Mouse (Mus musculus): ENCODE results near the gene Tmem240. TPM values are rescaled to one million over a fixed set of nuclear protein-coding genes. Genes with fewer than 3 reads are reported as not detected.
A peak's percentile ranks its signal among the peaks of the same experiment; 100 is the strongest.
"Not testable (repeated sequence)": the region's sequence is repeated elsewhere in the genome, so short reads cannot be mapped to it uniquely, and the experiment has no call there.

The Tmem240 gene
- total RNA-seq, 2 experiments from 2014 or later = 0.04 to 0.37 TPM

DNA sequence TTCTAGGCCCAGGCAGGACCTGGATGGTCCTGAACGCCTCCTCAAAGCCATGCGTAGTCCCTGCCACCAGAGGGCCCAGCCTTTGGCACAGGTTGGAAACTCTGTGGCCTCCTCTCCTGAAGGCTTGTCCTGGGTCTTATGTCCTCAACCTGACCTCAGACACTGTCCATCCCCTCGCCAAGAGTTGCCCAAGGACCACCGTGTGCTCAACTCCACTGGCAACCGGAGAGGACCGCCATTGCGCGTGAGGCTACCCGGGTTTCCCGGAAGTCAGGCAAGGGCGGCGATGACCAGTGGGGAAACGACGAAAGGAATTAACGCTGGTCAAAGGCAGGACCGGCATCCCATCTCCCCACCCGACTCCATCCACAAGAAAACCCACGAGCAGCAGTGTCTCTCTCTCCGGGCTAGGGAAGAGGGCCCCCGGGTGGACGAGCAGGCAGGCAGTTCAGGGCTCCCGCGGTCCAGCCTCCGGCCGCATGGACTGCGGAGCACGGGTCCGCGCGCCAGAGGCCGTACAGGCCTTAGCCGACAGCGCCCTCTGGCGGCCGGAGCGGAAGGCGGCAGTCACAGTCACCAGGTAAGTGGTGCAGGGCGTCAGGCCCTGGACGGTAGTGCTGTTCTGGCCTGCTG lies 35.4 kb downstream of the Tmem240 start:
- ATAC-seq (replicated peaks; ENCODE audit: poor library complexity) = peak; percentile 80

GRCm38 (mm10) chr4:155770626-155771025 lies 36.0 kb downstream of the Tmem240 start:
- ATAC-seq (replicated peaks; ENCODE audit: poor library complexity) = no peak

DNA sequence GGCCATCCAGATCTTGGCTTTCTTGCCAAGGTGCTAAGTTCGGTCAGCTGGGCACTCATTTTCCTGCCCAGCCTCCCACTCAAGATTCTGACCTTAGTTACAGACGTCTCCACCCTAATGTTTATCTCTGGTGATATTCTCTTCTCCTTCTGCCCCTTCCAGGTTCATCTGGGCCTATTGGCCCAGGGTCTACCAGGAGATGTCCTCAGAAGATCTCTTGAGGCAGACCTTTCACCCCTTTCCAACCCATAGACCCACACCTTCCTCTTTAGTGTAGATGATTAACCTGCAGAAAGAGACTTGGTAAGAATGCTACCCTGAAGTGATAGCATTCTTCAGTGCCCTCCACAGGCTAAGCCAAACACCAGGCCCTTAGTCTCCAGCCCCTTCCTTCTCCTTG lies 37.1 kb downstream of the Tmem240 start:
- no peak for ATAC-seq (replicated peaks; ENCODE audit: poor library complexity)

GRCm38 (mm10) chr4:155772786-155773185 lies 38.2 kb downstream of the Tmem240 start:
- ATAC-seq (replicated peaks; ENCODE audit: poor library complexity) = no peak

GRCm38 (mm10) chr4:155773335-155774078 lies 38.9 kb downstream of the Tmem240 start:
- ATAC-seq (replicated peaks; ENCODE audit: poor library complexity) = no peak

GRCm38 (mm10) chr4:155774280-155774754 lies 39.7 kb downstream of the Tmem240 start, which contains the start of gene Vwa1:
Gene Vwa1, minus strand, starts transcription at chr4:155774698.
- peak; percentile 75 for ATAC-seq (replicated peaks; ENCODE audit: poor library complexity)

DNA sequence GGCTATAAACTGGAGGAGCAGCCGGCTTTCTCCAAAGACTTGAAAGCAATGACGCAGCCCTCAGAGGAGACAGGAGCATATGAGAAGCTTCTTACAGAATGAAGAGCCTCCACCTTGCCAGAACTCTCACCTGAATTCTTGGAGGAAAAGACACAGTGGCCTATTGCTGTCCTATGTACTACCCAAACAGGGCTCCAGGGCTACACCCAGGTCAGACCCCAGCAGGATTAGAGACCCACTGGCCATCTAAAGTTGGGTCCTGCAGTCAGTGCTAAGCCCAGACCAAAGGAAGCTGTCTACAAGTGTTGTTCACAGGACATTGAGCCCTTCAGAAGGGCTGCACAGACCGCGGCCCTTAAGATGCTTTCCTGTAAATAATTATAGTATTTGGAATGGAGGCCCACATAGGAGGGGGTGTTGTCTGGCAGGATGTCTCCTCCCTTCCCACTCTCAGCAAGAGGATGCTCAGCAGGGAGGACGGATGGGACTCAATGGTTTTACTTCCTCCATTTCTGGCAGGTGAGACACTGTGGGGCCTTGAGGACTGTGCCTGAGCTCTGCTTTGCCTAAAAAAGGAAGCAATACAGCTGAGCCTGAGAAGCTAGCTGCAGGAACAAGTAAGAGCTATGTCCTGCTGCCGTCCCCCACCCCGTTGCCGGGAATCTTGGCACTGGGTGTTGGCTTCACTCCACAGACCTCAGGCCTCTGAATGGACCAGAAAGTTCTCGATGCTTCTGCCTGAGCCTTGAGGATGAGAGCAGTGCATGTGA lies 40.6 kb downstream of the Tmem240 start:
- ATAC-seq (replicated peaks; ENCODE audit: poor library complexity) = 0 out of 2 replicates have a peak, but pooled peaks have one; percentile 7

GRCm38 (mm10) chr4:155775855-155776254 lies 41.3 kb downstream of the Tmem240 start:
- no peak for ATAC-seq (replicated peaks; ENCODE audit: poor library complexity)

GRCm38 (mm10) chr4:155776704-155777335 lies 42.2 kb downstream of the Tmem240 start:
- no peak for ATAC-seq (replicated peaks; ENCODE audit: poor library complexity)

DNA sequence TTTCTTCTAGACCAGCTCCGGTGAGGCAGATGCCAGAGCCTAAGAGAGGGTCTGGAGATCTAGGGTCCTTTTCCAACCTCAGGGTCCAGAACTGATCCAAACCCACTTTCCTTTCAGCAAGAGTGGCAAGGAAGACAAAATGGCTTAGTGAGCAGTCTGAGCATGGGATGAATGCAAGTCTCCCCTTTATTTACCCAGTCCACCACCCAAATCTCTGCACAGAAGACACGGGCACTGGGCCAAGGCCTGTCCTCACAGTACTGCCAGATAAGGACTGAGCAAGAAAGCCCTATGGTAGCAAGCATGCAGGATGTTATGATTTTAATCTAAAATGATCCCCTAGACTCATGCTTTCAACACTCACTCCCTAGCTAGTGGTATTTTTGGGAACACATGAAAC lies 43.2 kb downstream of the Tmem240 start:
- ATAC-seq (replicated peaks; ENCODE audit: poor library complexity) = no peak

GRCm38 (mm10) chr4:155779498-155779897 lies 44.9 kb downstream of the Tmem240 start:
- ATAC-seq (replicated peaks; ENCODE audit: poor library complexity) = no peak

DNA sequence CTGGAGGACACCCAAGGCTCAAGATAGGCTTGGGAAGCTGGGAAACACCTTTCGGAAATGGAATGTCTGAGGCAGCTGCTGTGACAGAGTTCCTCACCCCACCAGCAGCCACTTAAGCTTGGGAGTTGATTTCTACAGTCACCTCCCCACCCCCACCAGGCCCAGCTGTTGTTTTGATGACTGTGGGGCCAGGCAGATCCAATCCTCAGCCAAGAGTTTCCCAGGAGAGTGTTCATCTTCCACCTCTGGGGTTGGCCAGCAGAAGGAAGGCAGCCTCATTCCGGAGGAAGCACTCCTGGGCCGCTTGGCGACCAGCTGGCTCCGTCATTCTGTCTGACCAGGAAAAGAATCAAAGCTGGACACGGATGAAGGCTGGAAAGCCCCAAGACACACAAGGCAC lies 46.3 kb downstream of the Tmem240 start:
- no peak for ATAC-seq (replicated peaks; ENCODE audit: poor library complexity)

- no peak for ATAC-seq (replicated peaks; ENCODE audit: poor library complexity)
Measured at GRCm38 (mm10) chr4:155783486-155784080, 49.0 kb downstream of the Tmem240 start.

- ATAC-seq (replicated peaks; ENCODE audit: poor library complexity) = peak; percentile 61
Measured at GRCm38 (mm10) chr4:155784081-155784701, 49.6 kb downstream of the Tmem240 start.

DNA sequence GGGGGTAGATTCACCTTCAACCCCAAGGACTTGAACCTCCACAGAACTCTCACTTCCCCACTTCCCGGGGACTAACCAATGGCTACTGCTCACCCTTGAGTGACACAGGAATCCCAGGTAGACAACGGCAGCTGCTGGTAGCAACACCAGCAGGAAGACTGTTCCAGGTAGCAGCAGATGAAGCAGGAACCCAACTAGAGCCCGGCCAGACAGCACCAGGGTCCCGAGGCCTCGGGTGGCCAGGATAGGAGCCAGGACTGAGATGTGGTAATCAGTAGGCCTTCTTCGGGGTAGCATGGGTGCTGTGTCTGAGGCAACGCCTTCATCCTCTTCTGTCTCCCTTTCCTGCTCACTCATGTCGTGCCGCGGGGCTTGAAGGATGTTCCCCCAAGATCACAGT lies 50.6 kb downstream of the Tmem240 start:
- ATAC-seq (replicated peaks; ENCODE audit: poor library complexity) = no peak

- 0 out of 2 replicates have a peak, but pooled peaks have one; percentile 26 for ATAC-seq (replicated peaks; ENCODE audit: poor library complexity)
Measured at GRCm38 (mm10) chr4:155785819-155786218, 51.2 kb downstream of the Tmem240 start, which contains the start of gene Tmem88b. Gene Tmem88b, minus strand, starts transcription at chr4:155785874.

- ATAC-seq (replicated peaks; ENCODE audit: poor library complexity) = peak; percentile 79
Measured at GRCm38 (mm10) chr4:155788300-155788699, 53.7 kb downstream of the Tmem240 start.

DNA sequence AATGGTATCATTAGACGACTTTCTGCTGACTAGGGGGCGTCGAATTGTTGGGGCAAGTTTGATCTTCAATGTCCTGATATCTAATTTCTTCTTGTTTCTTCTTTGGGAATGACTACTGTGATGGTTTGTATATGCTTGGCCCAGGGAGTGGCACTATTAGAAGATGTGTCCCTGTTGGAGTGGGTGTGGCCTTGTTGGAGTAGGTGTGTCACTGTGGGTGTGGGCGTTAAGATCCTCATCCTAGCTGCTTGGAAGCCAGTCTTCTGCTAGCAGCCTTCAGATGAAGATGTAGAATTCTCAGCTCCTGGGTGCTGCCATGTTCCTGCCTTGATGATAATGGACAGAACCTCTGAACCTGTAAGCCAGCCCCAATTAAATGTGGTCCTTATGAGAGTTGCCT lies 54.2 kb downstream of the Tmem240 start:
- not testable (repeated sequence) for ATAC-seq (replicated peaks; ENCODE audit: poor library complexity)

DNA sequence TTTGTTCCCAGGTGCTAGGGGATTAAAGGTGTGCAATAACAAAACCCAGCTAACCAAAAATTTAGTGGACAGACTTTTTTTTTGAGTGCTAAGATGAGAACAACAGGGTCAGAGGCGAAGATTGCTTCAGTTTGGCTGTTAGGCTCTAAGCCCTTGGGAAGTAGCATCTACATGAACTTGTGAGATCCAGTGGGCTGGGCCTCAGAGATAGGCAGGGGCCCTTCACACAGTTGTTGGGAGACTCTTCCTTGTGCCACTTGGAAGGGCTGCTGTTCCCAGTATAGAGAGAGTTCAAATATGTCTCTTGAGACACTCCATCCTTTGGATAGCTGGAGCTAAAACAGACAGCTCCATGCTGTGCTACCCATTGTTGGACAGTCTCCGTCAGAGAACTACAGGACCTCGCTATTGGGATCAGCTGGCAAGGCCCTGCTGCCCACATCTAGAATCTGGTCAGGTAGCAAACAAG lies 55.5 kb downstream of the Tmem240 start, which contains the start of gene Ankrd65:
TSS of gene Ankrd65 (plus strand) at position 419 of the 469 bp plus-strand sequence.
- ATAC-seq (replicated peaks; ENCODE audit: poor library complexity) = no peak

All from megakaryocyte progenitor cell, adult 5-6 weeks (primary cell).